Mouse (Mus musculus) retina, postnatal 7 days (tissue): ENCODE data around the gene B2m.
A peak's percentile ranks its signal among the peaks of the same experiment; 100 is the strongest.

Source experiments
- DNase-seq: peaks from one replicate; pipeline ENCODE4 v3.0.0-alpha.2; 2012; ENCODE audit warnings: low read depth, low spot score

The B2m gene

DNA sequence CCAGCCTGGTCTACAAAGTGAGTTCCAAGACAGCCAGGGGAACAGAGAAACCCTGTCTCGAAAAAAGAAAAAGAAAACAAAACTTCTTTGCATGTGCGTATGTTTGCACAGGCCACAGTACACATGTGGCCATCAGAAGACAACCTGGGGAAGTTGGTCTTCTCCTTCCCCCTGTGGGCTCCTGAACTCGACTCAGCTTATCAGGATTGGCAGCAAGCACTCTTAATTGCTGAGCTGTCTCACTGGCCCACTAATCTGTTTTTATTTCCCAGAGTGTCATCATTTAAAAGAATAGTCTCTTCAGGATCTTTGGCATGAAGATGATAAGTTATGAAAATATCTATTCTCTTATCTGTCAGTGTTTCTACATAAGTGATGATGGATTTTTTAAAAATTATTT, 44.4 kb downstream of the B2m start:
- DNase-seq = no peak

DNA sequence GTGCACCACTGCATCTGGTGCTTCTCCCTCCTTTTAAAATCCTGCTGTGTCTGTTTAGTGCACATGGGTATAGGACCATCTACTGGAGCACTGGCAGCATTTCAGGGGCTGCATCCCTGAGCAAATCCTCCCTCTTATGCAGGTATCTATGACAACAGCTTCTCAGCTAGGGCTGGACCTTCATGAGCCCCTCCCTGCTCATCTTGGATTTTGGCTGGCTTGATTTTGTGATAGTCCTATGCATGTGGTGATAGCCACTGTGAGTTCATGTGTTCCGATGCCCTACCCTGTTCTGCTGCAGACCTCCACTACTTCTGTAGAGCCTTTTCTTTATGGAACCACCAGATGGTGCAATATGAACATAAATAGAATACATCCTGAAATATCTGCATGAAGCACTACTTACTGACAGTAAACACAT, 47.0 kb downstream of the B2m start:
- DNase-seq = peak; percentile 41

DNA sequence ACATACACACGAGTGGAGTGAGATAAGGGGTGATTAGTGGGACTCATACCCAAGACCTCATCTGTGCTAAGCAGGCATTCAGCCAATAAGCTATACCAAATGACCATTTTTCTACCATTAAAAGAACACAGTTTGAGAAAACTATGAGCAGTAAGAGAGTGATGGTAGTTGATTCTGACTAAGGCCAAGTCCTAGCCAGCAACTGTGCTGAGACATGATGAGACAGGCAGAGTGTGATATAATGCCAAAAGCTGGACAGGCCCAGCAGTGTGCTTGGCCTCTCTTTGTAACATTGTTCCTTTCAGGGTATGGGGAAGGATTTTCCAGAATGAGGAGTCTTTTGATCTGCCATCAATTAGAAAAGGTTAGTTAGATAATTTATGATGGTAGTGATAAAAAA, 54.0 kb downstream of the B2m start:
- DNase-seq = no peak
